Mouse (Mus musculus) lung, postnatal 25 days (tissue): ENCODE measurements around the gene Lrrc40.
"Not testable (repeated sequence)": the region's sequence is repeated elsewhere in the genome, so short reads cannot be mapped to it uniquely, and the experiment has no call there.

Experiments used
- DNase-seq: peaks from one replicate; pipeline ENCODE4 v3.0.0; 2022; ENCODE audit warnings: low spot score

Gene Lrrc40

DNA sequence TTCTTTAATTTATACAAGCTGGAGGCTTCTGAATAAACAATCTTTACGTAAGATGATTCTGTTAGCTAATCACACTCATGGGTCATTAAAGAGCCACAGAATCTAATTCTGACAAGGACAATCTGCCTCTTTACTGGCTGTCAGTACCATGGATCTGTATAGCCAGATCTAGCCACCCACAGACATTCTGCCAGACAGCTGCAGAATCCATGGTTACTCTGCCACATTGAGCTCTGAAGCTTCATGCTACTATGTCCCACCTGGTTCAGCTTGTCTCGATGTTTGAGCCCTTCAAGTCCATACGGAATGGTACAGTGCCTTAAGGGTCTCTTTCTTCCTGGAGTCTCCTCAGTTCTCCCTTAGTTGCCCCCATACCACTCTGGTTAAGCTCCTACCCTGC lies 55.1 kb downstream of the Lrrc40 start:
- no peak for DNase-seq

DNA sequence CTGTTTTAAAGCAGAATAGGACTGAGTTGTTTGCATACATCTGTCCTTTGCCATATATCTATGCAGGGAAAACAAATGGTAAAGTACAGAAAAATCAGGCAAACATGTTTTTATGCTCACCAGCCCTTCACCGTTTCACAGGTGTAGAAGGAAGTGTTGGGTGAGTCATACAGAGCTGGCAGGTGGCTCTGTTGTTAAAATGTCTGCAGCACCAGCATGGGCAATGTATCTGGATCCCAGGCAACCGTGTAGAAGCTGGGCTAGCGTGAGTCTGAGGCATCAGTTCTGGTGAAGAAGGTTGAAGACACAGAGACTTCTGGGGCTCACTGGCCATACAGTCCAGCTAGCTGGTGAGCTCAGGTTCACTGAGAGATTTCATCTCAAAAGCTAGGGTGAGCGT lies 57.5 kb downstream of the Lrrc40 start:
- DNase-seq: no peak

DNA sequence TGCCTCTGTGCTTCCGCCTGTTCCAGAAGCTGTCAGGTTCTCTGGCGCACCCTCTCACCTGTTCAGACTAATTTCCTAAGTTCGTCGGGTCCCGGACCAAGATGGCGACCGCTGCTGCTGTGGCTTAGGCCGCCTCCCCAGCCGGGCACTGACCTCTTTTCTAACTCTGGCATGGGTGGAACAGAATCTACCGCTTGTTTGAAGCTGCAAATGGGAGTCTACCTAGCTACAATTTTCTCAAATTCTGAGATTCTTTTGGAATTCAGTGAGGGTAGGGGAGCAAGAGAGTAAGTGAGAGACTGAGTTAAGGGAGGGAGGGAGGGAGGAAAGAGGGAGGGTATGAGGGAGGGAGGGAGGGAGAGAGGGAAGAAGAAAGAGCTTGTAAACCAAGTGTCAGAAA lies 65.6 kb downstream of the Lrrc40 start:
- not testable (repeated sequence) for DNase-seq

DNA sequence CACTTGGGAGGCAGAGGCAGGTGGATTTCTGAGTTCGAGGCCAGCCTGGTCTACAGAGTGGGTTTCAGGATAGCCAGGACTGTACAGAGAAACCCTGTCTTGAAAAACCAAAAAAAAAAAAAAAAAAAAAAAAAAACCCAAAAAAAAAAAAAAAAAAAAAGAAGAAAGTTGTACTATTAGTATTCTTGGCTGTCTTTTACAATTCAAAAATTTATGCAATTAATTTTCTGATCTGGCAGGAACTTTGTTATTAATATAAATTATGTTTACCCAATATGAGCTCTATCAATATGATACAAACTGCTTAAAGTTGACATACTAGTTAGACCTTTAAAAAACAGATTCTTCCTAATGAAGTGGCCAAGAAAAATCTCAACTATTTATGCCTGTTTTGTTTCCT lies 66.1 kb downstream of the Lrrc40 start:
- DNase-seq: not testable (repeated sequence)

DNA sequence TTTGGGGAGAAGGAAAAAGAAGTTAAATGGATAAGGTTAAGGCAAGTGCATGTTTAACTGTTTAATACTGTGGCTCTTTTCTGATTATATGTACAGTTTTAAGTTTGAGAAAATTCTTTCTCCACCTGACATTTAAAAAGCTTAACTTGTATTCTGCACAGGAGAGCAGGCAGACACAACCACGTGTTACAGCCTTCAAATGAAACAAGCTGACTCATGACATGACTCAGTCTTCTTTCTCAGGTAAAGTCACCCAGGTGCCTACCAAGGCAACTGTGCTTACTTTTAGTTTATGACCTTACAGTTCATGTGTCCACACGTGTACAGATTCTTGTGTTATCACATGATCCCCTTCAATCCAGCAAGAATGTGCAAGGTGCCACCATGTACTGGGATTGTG lies 67.0 kb downstream of the Lrrc40 start:
- no peak for DNase-seq

DNA sequence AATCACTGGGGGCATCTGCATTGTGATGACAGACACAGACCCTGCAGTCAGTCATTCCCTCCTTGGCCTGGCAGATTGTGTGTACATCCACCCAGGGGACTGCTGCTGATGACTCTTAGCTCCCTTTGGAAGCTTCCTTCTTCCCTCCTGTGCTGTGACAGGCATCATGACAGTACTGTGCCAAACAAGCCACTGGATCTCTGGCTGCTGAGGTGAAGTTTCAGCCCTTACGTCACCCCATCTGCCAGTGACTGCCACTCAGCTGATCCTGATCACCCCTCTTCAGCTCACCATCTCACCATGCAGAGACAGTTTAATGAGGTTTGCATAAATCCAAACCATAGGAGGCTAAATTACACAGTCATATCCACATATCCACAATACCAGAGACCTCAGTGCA lies 68.8 kb downstream of the Lrrc40 start:
- no peak for DNase-seq
